Mouse (Mus musculus) small intestine, adult 2 months (tissue): ENCODE measurements around the gene Pa2g4. TPM values are rescaled to one million over a fixed set of nuclear protein-coding genes. Genes with fewer than 3 reads are reported as not detected.

ENCODE experiments used
- H3K27ac ChIP-seq: fragments of 200-500 bp; 2 replicates; pipeline ENCODE4 v1.5.1; 2012; ENCODE audit warnings: low read depth, low read length, control low read depth, inconsistent platforms; ENCODE audit not compliant: insufficient read depth
- H3K27me3 ChIP-seq: fragments of 200-500 bp; 2 replicates; pipeline ENCODE4 v1.6.1; 2012; ENCODE audit warnings: mild to moderate bottlenecking, moderate library complexity, low read length, inconsistent platforms; ENCODE audit not compliant: control insufficient read depth, insufficient read depth
- H3K36me3 ChIP-seq: fragments of 200-500 bp; 2 replicates; pipeline ENCODE4 v1.6.1; 2012; ENCODE audit warnings: mild to moderate bottlenecking, low read length, control low read depth, inconsistent platforms; ENCODE audit not compliant: control insufficient read depth, insufficient read depth
- H3K4me1 ChIP-seq: fragments of 200-500 bp; 2 replicates; pipeline ENCODE4 v1.6.1; 2012; ENCODE audit warnings: low read length, inconsistent platforms, mixed read lengths; ENCODE audit not compliant: control insufficient read depth, insufficient read depth, insufficient read length
- H3K4me3 ChIP-seq: fragments of 200-500 bp; 2 replicates; pipeline ENCODE4 v1.5.1; 2012; ENCODE audit warnings: low read depth, mild to moderate bottlenecking, control low read depth, inconsistent platforms, low read length, moderate library complexity
- CTCF ChIP-seq: fragments of 200-500 bp; IDR thresholded peaks from 2 replicates; pipeline ENCODE4 v1.5.1; 2012; ENCODE audit warnings: low read depth, mild to moderate bottlenecking, control low read depth, inconsistent platforms, low read length, moderate library complexity, mixed read lengths; ENCODE audit not compliant: insufficient replicate concordance, insufficient read length; ENCODE audit errors: extremely low read depth
- POLR2A ChIP-seq: fragments of 200-500 bp; IDR thresholded peaks from 2 replicates; pipeline ENCODE4 v1.6.1; 2012; ENCODE audit warnings: low read depth, mild to moderate bottlenecking, control low read depth, inconsistent platforms, low read length, moderate library complexity
- WGBS: fragments of 180-500 bp; shearing (Covaris S2); methylation state at CpG from one replicate; pipeline ENCODE4 v1.1.7; 2018; 5-methylcytosine and 5-hydroxymethylcytosine counted together
- polyA plus RNA-seq: library from polyadenylated mRNA; depleted of rRNA; stranded (reverse); fragments of >200 nt; gene quantifications from 2 replicates; pipeline ENCODE4 v1.2.3, GENCODE M21; 2012

The Pa2g4 gene
- polyA plus RNA-seq, 1 experiment = 6.9 TPM

DNA sequence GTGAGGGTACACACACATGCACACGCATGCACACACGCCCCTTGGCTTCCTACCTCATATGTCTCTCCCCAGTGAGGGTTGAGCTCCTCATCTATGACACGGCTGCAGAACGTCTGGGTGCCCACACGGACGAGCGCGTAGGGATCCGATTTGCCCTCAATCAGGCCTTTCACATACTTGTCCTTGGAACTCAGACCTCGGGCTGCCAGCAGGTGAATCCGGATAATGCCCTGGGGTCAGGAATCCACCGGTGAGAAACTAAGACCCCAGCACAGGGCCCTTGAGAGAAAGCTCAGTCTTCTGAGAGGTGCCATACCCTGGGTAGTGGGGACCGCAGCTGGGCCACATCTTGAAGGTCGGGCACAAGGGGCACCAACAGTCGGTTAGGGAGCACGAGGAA lies 45.2 kb downstream of the Pa2g4 start:
- H3K36me3 ChIP-seq = peaks cover 24% of the 10 kb centered on the region
- 91% methylated on average over 16 of the region's 16 CpGs for WGBS
- H3K27ac ChIP-seq = no peak overlapping the region
- TF ChIP-seq CTCF (no peak), POLR2A (no peak)
- H3K27me3 ChIP-seq = no peaks in the 10 kb centered on the region
- H3K4me1 ChIP-seq = no peaks in the 10 kb centered on the region
- H3K4me3 ChIP-seq = no peak overlapping the region

- Histone ChIP-seq H3K4me1 (no peaks in the 10 kb centered on the region), H3K27me3 (no peaks in the 10 kb centered on the region), H3K4me3 (no peak overlapping the region), H3K36me3 (peaks cover 30% of the 10 kb centered on the region), H3K27ac (no peak overlapping the region)
- 76% methylated on average over 7 of the region's 7 CpGs for WGBS
- TF ChIP-seq POLR2A = no peak
- TF ChIP-seq CTCF = peak; percentile 27; the same call in 1 of the 2 replicates
Observed at GRCm38 (mm10) chr10:128518833-128519232, 47.0 kb downstream of the Pa2g4 start.

DNA sequence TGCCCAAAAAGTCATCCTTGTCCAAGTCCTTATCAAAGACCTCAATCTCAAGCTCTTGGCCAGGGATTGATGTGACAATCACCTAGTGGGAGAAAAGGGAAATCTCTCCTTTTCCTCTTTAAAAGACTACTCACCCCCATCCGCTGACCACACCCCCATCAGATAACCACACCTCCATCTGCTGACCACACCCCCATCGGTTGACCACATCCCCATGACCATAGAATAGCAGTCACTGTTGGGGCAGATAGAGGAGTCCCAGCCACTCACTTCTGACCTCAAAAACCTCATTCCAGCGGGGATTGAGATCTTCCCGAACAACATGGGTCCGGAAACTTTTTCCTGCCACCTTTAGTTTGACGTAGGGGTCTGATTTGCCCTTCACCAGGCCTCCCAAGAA lies 49.1 kb downstream of the Pa2g4 start:
- Histone ChIP-seq H3K27me3 (no peaks in the 10 kb centered on the region), H3K4me3 (no peak overlapping the region), H3K27ac (no peak overlapping the region), H3K36me3 (peaks cover 40% of the 10 kb centered on the region), H3K4me1 (no peaks in the 10 kb centered on the region)
- WGBS = 67% methylated on average over 6 of the region's 6 CpGs
- no peak for TF ChIP-seq POLR2A
- no peak for TF ChIP-seq CTCF

DNA sequence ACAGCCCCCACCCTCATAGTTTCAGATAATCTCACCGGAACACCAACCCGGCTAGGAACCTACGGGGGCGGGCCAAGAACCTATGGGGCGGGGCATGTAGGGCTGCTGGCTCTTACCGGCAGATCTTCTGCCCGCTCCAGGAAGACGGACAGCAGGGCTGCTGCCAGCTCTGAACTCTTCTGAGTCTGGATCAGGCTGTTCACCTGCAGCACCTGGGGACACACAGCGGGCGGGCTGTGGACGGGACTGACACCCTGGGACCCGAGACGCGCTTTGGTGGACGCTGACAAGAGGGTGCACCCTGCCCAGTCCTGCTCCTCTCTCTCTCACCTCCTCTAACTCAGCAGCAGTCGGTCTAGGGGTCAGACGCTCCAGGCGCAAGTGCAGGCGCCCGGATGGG lies 49.8 kb downstream of the Pa2g4 start:
- Histone ChIP-seq H3K27ac (no peak overlapping the region), H3K4me1 (no peaks in the 10 kb centered on the region), H3K27me3 (no peaks in the 10 kb centered on the region), H3K4me3 (no peak overlapping the region), H3K36me3 (peaks cover 40% of the 10 kb centered on the region)
- TF ChIP-seq POLR2A = no peak
- no peak for TF ChIP-seq CTCF
- WGBS = 60% methylated on average over 20 of the region's 20 CpGs

- TF ChIP-seq POLR2A (no peak), CTCF (no peak)
- no peak overlapping the region for H3K27ac ChIP-seq
- no peaks in the 10 kb centered on the region for H3K27me3 ChIP-seq
- H3K4me1 ChIP-seq = no peaks in the 10 kb centered on the region; the same call in 1 of the 2 replicates
- H3K4me3 ChIP-seq = no peak overlapping the region
- WGBS = 65% methylated on average over 4 of the region's 4 CpGs
- peaks cover 40% of the 10 kb centered on the region for H3K36me3 ChIP-seq
Observed at GRCm38 (mm10) chr10:128515044-128515443, 50.7 kb downstream of the Pa2g4 start.

- no peak overlapping the region for H3K27ac ChIP-seq
- no peaks in the 10 kb centered on the region for H3K27me3 ChIP-seq
- TF ChIP-seq POLR2A = no peak
- TF ChIP-seq CTCF = no peak
- whole genome bisulfite sequencing = 95% methylated on average over 12 of the region's 12 CpGs
- no peak overlapping the region for H3K4me3 ChIP-seq
- H3K36me3 ChIP-seq = peaks cover 32% of the 10 kb centered on the region
- H3K4me1 ChIP-seq = no peaks in the 10 kb centered on the region; the same call in 1 of the 2 replicates
Observed at GRCm38 (mm10) chr10:128511761-128512160, 54.0 kb downstream of the Pa2g4 start.

DNA sequence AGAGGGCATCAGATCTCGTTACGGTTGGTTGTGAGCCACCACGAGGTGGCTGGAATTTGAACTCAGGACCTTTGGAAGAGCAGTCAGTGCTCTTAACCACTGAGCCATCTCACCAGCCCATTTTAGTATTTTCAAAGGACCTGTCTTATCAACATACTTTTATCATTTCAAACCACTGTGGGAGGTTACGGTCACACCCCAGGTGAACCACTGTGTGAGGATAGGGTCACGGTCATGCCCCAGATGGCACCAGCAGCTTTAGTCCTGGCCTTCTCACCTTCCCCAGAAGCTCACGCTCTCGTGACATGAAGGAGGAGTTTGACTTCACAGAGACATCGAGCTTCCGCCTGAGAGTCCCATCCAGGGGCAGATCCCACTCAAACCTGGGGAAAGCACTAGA lies 54.6 kb downstream of the Pa2g4 start:
- TF ChIP-seq POLR2A = no peak
- no peak for TF ChIP-seq CTCF
- Histone ChIP-seq H3K27ac (no peak overlapping the region), H3K36me3 (peaks cover 27% of the 10 kb centered on the region), H3K4me1 (no peaks in the 10 kb centered on the region; the same call in 1 of the 2 replicates), H3K27me3 (no peaks in the 10 kb centered on the region), H3K4me3 (no peak overlapping the region)
- WGBS = 86% methylated on average over 9 of the region's 9 CpGs

DNA sequence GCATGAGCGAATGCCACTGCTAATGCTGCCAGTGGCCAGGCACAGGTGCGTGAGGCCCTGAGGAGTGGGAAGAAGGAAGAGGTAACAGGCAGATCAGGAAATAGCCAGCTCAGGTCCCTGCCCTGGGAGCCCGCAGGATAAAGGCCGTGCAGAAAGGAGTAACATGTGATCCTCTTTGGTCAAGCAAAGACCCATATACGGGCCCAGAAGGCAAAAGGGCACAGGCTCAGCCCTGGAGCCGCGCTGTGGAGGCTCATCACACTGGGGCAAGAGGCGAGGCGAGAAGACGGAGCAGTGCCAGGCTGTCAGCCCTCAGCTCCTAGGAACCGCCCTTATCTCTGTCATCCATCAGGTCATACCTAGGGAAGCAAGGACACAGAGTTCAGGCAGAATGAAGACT lies 55.5 kb downstream of the Pa2g4 start:
- Histone ChIP-seq H3K27ac (no peak overlapping the region), H3K4me1 (no peaks in the 10 kb centered on the region; the same call in 1 of the 2 replicates), H3K27me3 (no peaks in the 10 kb centered on the region), H3K36me3 (peaks cover 23% of the 10 kb centered on the region), H3K4me3 (no peak overlapping the region)
- TF ChIP-seq POLR2A = no peak
- TF ChIP-seq CTCF = no peak
- 92% methylated on average over 11 of the region's 11 CpGs for WGBS
